7 mouse cellular contexts compared by ENCODE assay signal in genomic region chr8:126536928-126537618, GRCm38 (mm10). TPM values are rescaled to one million over a fixed set of nuclear protein-coding genes. Genes with fewer than 3 reads are reported as not detected.
DNase-seq lines count a peak whose midpoint lies in the region; ATAC-seq and TF ChIP-seq lines count a peak whose summit lies in the region.

No protein-coding gene starts in this region.

- no peak overlapping the region; the same call in 1 of the 2 replicates for H3K4me2 ChIP-seq in embryonic facial prominence, embryonic 12.5 days (replicated peaks)
- H3K4me2 ChIP-seq in myocyte (ENCODE audit: low read depth), result peak overlapping the region; percentile 69

- no peaks in the 10 kb centered on the region for H3K9me3 ChIP-seq in embryonic facial prominence, embryonic 12.5 days
- no peaks in the 10 kb centered on the region for H3K9me3 ChIP-seq in limb, embryonic 10.5 days (replicated peaks)

- no peaks in the 10 kb centered on the region for H3K27me3 ChIP-seq in embryonic facial prominence, embryonic 12.5 days
- H3K27me3 ChIP-seq in limb, embryonic 10.5 days (ENCODE audit: low read depth, poor library complexity, severe bottlenecking), result no peaks in the 10 kb centered on the region
- H3K27me3 ChIP-seq in myocyte (ENCODE audit: control insufficient read depth, insufficient read depth, insufficient read length), result no peaks in the 10 kb centered on the region

- H3K9ac ChIP-seq in embryonic facial prominence, embryonic 12.5 days, result no peak overlapping the region

- no peak for TF ChIP-seq POLR2A in myocyte (IDR thresholded peaks at IDR 0.05; ENCODE audit: insufficient read length, low read depth)

- peaks cover 44% of the 10 kb centered on the region for H3K4me1 ChIP-seq in embryonic facial prominence, embryonic 12.5 days
- H3K4me1 ChIP-seq in limb, embryonic 10.5 days, result peaks cover 46% of the 10 kb centered on the region

- H3ac ChIP-seq in myocyte (ENCODE audit: control insufficient read depth, insufficient read length), result no peak overlapping the region

- H3K27ac ChIP-seq in embryonic facial prominence, embryonic 12.5 days, result peak overlapping the region; percentile 80
- H3K27ac ChIP-seq in limb, embryonic 10.5 days, result peak overlapping the region; percentile 74

- 19% methylated on average over 6 of the region's 6 CpGs for WGBS in embryonic facial prominence, embryonic 12.5 days
- WGBS in limb, embryonic 10.5 days, result 30% methylated on average over 6 of the region's 6 CpGs

- no peaks in the 10 kb centered on the region for H3K79me2 ChIP-seq in myocyte (ENCODE audit: control insufficient read depth, insufficient read depth)

- no peaks in the 10 kb centered on the region for H3K36me3 ChIP-seq in embryonic facial prominence, embryonic 12.5 days
- no peaks in the 10 kb centered on the region for H3K36me3 ChIP-seq in limb, embryonic 10.5 days
- no peaks in the 10 kb centered on the region for H3K36me3 ChIP-seq in myocyte (ENCODE audit: control insufficient read depth, insufficient read depth)

- peak; percentile 98 for DNase-seq in brain, adult 2 months (ENCODE audit: low read depth, low spot score)
- DNase-seq in heart, adult 9 months (ENCODE audit: low spot score in 2 of 2), result peak; percentile 71 to 86
- DNase-seq in kidney, adult 9 months, result peak; percentile 64
- no peak for DNase-seq in limb, embryonic 10.5 days (ENCODE audit: low spot score)
- DNase-seq in spleen, postnatal 36 days (ENCODE audit: low spot score in 2 of 2), result no peak

- ATAC-seq in embryonic facial prominence, embryonic 12.5 days (ENCODE audit: insufficient number of reproducible peaks, insufficient read depth, low FRiP score, low TSS enrichment), result no peak

- H3K4me3 ChIP-seq in embryonic facial prominence, embryonic 12.5 days, result no peak overlapping the region
- no peak overlapping the region for H3K4me3 ChIP-seq in limb, embryonic 10.5 days
- no peak overlapping the region for H3K4me3 ChIP-seq in myocyte

TF ChIP-seq in myocyte, 11 proteins besides CTCF, POLR2A, EP300 and RAD21:
- TF ChIP-seq REST (IDR thresholded peaks at IDR 0.05; ENCODE audit: insufficient read depth, insufficient read length), result no peak
- no peak for TF ChIP-seq E2F4 (IDR thresholded peaks at IDR 0.05; ENCODE audit: insufficient read depth)
- TF ChIP-seq POLR2AphosphoS2 (IDR thresholded peaks at IDR 0.05; ENCODE audit: insufficient read length, low read depth), result no peak
- no peak for TF ChIP-seq MYOG (IDR thresholded peaks at IDR 0.05; ENCODE audit: control insufficient read depth in 1 of 3, insufficient read depth in 1 of 3, insufficient read length in 2 of 3, low read depth in 2 of 3)
- no peak for TF ChIP-seq TCF12 (IDR thresholded peaks at IDR 0.05; ENCODE audit: insufficient read depth, poor library complexity, severe bottlenecking)
- TF ChIP-seq MYOD1 (IDR thresholded peaks at IDR 0.05; ENCODE audit: control insufficient read depth in 1 of 3, insufficient read length in 2 of 3, low read depth in 2 of 3), result no peak
- TF ChIP-seq CEBPB (IDR thresholded peaks at IDR 0.05; ENCODE audit: insufficient read depth, poor library complexity, severe bottlenecking), result no peak
- TF ChIP-seq TCF3 (IDR thresholded peaks at IDR 0.05; ENCODE audit: insufficient read length, low read depth), result no peak
- no peak for TF ChIP-seq USF1 (IDR thresholded peaks at IDR 0.05; ENCODE audit: low read depth)
- no peak for TF ChIP-seq SRF (IDR thresholded peaks at IDR 0.05; ENCODE audit: control insufficient read depth, insufficient read length, low read depth)
- no peak for TF ChIP-seq MAX (IDR thresholded peaks at IDR 0.05; ENCODE audit: low read depth)
TF ChIP-seq in myocyte: peak in this region for 0.

RNA-seq across cellular contexts. Expression of gene Irf2bp2, which starts 56.7 kb away (rescaled TPM):
- 11.5 and 12.0 TPM in 2 replicates for polyA plus RNA-seq in embryonic facial prominence, embryonic 12.5 days (2016; fragmentation: Nextera tagmentation; extraction: Ambion mirVana)
- polyA plus RNA-seq in limb, embryonic 10.5 days (2016; fragmentation: Nextera tagmentation; extraction: Ambion mirVana), result 4.2 and 4.5 TPM in 2 replicates
- polyA plus RNA-seq in myocyte (2012; fragmentation: generic; extraction: Trizol), result 16.8 TPM

Comparison
In these comparisons a context has a peak if more than half of its experiments do, and no peak if none do; other contexts are left out.
1. DNase-seq: peak in brain, adult 2 months (single experiment), heart, adult 9 months (2 of 2) and kidney, adult 9 months (single experiment); none in limb, embryonic 10.5 days (single experiment) and spleen, postnatal 36 days (0 of 2).